ENCODE assay signal across 16 mouse cellular contexts in the genomic region with DNA sequence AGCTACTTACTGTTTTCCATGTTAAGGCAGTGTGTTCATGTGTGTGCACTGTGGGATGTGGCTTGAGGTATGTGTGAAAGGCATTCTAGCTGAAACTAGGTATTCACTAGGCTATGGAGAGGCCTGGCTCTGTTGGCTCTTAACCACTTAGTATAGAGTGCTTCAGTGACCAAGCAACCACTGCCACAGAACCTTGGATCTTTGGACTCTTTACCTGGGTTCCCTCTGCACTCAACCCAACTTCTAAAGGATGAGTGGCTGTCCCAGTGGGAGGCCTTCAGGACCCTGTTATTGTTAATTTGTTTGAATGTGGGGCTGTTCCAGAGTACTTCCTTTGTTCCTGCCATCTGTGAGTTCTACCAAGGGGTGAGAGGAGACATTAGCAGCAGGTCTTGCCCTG. TPM values are rescaled to one million over a fixed set of nuclear protein-coding genes. Genes with fewer than 3 reads are reported as not detected.
"Had no signal": no experiment of that assay in that cellular context is flagged by ENCODE, and none has a peak within 500 bp of the region (broad histone marks: within the 10 kb centered on the region; RNA-seq: fewer than 3 reads in every experiment).

No protein-coding gene starts in this region.

- H3K36me3 ChIP-seq: limb, embryonic 10.5 days; limb, embryonic 13.5 days; liver, embryonic 13.5 days; midbrain, embryonic 13.5 days had no signal

- H3K4me2 ChIP-seq: limb, embryonic 13.5 days; liver, embryonic 13.5 days; lung, embryonic 14.5 days; midbrain, embryonic 13.5 days had no signal

- H3K27ac ChIP-seq: layer of hippocampus, adult 2 months; limb, embryonic 10.5 days; limb, embryonic 13.5 days; liver, embryonic 13.5 days; macrophage; midbrain, embryonic 13.5 days; stomach, postnatal 0 days had no signal

- H3K9me3 ChIP-seq: limb, embryonic 10.5 days; limb, embryonic 13.5 days; liver, embryonic 13.5 days; midbrain, embryonic 13.5 days had no signal

- DNase-seq: liver, embryonic 13.5 days; thymus, adult 2 months; thymus, postnatal 14 days had no signal

- H3K4me3 ChIP-seq: layer of hippocampus, adult 2 months; limb, embryonic 10.5 days; limb, embryonic 13.5 days; liver, embryonic 13.5 days; midbrain, embryonic 13.5 days had no signal

- H3K9ac ChIP-seq: limb, embryonic 13.5 days; liver, embryonic 13.5 days; lung, embryonic 14.5 days; midbrain, embryonic 13.5 days had no signal

- H3K27me3 ChIP-seq: limb, embryonic 13.5 days; liver, embryonic 13.5 days; midbrain, embryonic 13.5 days had no signal

- H3K4me1 ChIP-seq: limb, embryonic 13.5 days had no signal

RNA-seq across cellular contexts. Expression of a gene that starts 17.3 kb away (rescaled TPM):
- total RNA-seq: layer of hippocampus, adult 2 months; left cerebral cortex, adult 18-20 months; left cerebral cortex, postnatal 25 days; megakaryocyte, adult 5-6 weeks had no signal
- polyA plus RNA-seq: kidney, embryonic 14.5 days; limb, embryonic 13.5 days; macrophage; midbrain, embryonic 13.5 days; neural tube, embryonic 14.5 days; stomach, embryonic 14.5 days had no signal
